Mouse (Mus musculus) bone marrow macrophage, adult 2 months (primary cell): ENCODE data around the gene Arhgef16.

ENCODE experiments used
- CTCF ChIP-seq: IDR thresholded peaks from 2 replicates; pipeline ENCODE4 v1.5.1; 2012; ENCODE audit warnings: low read depth, mild to moderate bottlenecking, low read length, moderate library complexity
- POLR2A ChIP-seq: IDR thresholded peaks from 2 replicates; pipeline ENCODE4 v1.6.1; 2012; ENCODE audit warnings: mild to moderate bottlenecking, low read depth, low read length, borderline replicate concordance

GRCm38 (mm10) chr4:154325410-154325809 is 23.9 kb upstream of the Arhgef16 start:
- no peak for TF ChIP-seq POLR2A
- no peak for TF ChIP-seq CTCF
